Mouse (Mus musculus) spleen, postnatal 14 days (tissue): ENCODE data around the gene Tnnt3.

Experiments used
- DNase-seq, 2 experiments: peaks; one replicate each; pipeline ENCODE4 v3.0.0; 2021 to 2022; ENCODE audit warnings: low spot score in 2 of 2

Gene Tnnt3

GRCm38 (mm10) chr7:142564955-142565643 lies 66.5 kb downstream of the Tnnt3 start:
- DNase-seq, result no peak
